Mouse (Mus musculus): ENCODE data around the gene Plcb4.

DNA sequence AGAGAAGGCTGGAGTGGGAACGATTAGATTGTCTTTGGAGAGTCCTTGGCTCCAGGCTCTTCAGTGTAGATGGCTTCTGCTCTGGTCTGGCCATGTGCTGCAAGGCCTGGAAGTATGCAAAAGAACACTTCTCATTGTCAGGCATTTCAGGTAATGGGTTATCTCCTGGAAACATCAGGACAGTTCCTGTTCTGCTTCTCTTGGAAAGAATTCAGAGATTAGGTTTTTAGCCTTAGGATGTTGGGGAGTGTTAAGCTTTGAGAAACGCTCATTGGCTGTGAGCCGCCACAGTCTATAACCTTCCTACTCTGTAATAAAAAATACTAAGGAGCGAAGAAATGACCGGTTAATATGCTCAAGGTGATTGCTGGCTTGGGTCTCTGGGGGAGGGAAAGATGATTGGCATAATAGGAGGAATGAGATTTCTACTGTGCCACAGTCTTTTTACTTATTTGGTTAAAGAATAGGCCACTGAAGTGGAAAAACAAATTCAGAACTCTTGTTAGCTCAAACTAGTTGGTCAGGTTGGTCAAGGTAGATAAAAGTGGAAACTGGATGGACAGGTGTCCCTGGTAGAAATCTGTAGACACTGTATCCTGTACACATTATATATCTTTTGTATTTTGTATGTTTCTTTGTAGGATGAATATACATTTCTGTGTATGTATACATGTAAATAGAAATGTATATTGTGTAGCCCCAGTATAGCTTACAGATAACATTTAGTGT lies 21.8 kb downstream of the Plcb4 start:
- no peak for TF ChIP-seq CTCF (conservative IDR thresholded peaks at IDR 0.05; ENCODE audit: insufficient read depth, insufficient read length, low read depth, low read length)
- no peak for TF ChIP-seq POLR2A (IDR thresholded peaks at IDR 0.05; ENCODE audit: low read depth, low read length)
